8 mouse cellular contexts compared by ENCODE assay signal in the genomic region with DNA sequence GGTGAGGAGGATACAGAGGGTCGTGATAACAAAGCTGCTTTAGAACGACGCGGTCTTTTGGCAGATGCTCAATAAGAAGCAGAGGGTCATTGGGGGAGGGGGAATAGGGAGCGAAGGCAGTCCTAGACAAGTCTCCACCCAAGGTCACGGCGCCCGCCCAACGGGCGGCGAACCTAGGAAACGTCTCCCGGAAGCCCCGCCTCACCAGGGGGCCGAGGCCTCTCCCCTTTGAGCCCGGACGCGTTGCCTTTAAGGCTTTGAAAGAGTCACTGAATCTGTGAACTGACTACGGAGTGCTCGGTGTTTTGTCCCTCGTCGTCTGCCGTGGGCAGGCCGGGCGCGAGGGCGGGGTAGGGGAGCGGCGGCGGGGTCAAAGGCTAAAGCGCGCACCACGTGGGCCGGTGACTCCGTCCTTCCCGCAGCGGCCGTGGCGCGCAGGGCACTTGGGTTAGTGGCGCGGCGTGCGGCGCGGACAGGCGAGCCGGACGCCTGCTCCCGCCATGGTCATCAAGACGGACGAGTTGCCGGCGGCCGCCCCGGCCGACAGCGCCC. TPM values are rescaled to one million over a fixed set of nuclear protein-coding genes. Genes with fewer than 3 reads are reported as not detected.
DNase-seq lines count a peak whose midpoint lies in the region; ATAC-seq lines count a peak whose summit lies in the region.

Cluh (plus strand) TSS at position 401 of the 552 bp plus-strand sequence.

- H3K9me3 ChIP-seq in heart, embryonic 14.5 days (ENCODE audit: control insufficient read depth, low read length), result no peaks in the 10 kb centered on the region
- H3K9me3 ChIP-seq in liver, embryonic 13.5 days (replicated peaks), result no peaks in the 10 kb centered on the region
- H3K9me3 ChIP-seq in stomach, embryonic 16.5 days (replicated peaks; ENCODE audit: control insufficient read depth, low read length), result no peaks in the 10 kb centered on the region

- peak within 1 kb of the TSS; percentile 85 to 91 for H3K27ac ChIP-seq in heart, embryonic 14.5 days (replicated peaks in 1 of 2; ENCODE audit: control insufficient read depth in 1 of 2, insufficient read depth in 1 of 2, low read depth in 2 of 2, low read length in 2 of 2)
- peak within 1 kb of the TSS; percentile 86 for H3K27ac ChIP-seq in liver, embryonic 13.5 days
- peak within 1 kb of the TSS; percentile 90 for H3K27ac ChIP-seq in stomach, embryonic 16.5 days (ENCODE audit: low read length)

- peak; percentile 97 for ATAC-seq in CD4-positive, CD25-positive, alpha-beta regulatory T cell, adult 4 months
- ATAC-seq in heart, embryonic 14.5 days (ENCODE audit: insufficient number of reproducible peaks, insufficient read depth, low FRiP score, low read depth), result peak; percentile 86
- ATAC-seq in liver, embryonic 13.5 days (ENCODE audit: low read depth), result peak; percentile 88
- ATAC-seq in stomach, embryonic 16.5 days (ENCODE audit: insufficient read depth, low FRiP score), result peak; percentile 93

- H3K4me2 ChIP-seq in heart, embryonic 14.5 days (ENCODE audit: low read length), result peak within 1 kb of the TSS; percentile 79
- H3K4me2 ChIP-seq in liver, embryonic 13.5 days, result peak within 1 kb of the TSS; percentile 97
- H3K4me2 ChIP-seq in stomach, embryonic 16.5 days (ENCODE audit: low read depth, low read length), result peak within 1 kb of the TSS; percentile 88

- under 1% methylated on average over 57 of the region's 58 CpGs for WGBS in heart, embryonic 14.5 days
- 0% methylated on average over 58 of the region's 58 CpGs for WGBS in liver, embryonic 13.5 days (ENCODE audit: insufficient replicate concordance)
- under 1% methylated on average over 58 of the region's 58 CpGs for WGBS in stomach, embryonic 16.5 days

- peak within 1 kb of the TSS; percentile 98 for H3K9ac ChIP-seq in heart, embryonic 14.5 days (ENCODE audit: low read length)
- H3K9ac ChIP-seq in liver, embryonic 13.5 days, result peak within 1 kb of the TSS; percentile 88
- peak within 1 kb of the TSS; percentile 92 for H3K9ac ChIP-seq in stomach, embryonic 16.5 days (ENCODE audit: low read length)

- peak within 1 kb of the TSS; percentile 75 to 96 for H3K4me3 ChIP-seq in heart, embryonic 14.5 days (ENCODE audit: control insufficient read depth in 1 of 2, insufficient read depth in 1 of 2, low read depth in 1 of 2, low read length in 2 of 2)
- peak within 1 kb of the TSS; percentile 92 for H3K4me3 ChIP-seq in liver, embryonic 13.5 days (replicated peaks)
- H3K4me3 ChIP-seq in stomach, embryonic 16.5 days (replicated peaks; ENCODE audit: low read length), result peak within 1 kb of the TSS; percentile 97

- H3K4me1 ChIP-seq in heart, embryonic 14.5 days (ENCODE audit: control insufficient read depth in 2 of 2, insufficient read depth in 2 of 2, low read length in 2 of 2), result peaks cover 26 to 39% of the 10 kb centered on the region in 2 experiments
- H3K4me1 ChIP-seq in liver, embryonic 13.5 days (replicated peaks), result peaks cover 57% of the 10 kb centered on the region
- peaks cover 33% of the 10 kb centered on the region for H3K4me1 ChIP-seq in stomach, embryonic 16.5 days (ENCODE audit: control insufficient read depth, insufficient read depth, low read length)

- DNase-seq in c-Kit-negative CD71-positive TER-119-positive erythroid progenitor cells, embryonic 14.5 days (ENCODE audit: low read depth, low spot score), result peak; percentile 74
- peak; percentile 84 for DNase-seq in fibroblast of lung, adult 2 months (ENCODE audit: low read depth)
- peak; percentile 98 for DNase-seq in kidney, postnatal 14 days
- DNase-seq in liver, embryonic 13.5 days, result peak; percentile 95
- peak; percentile 95 for DNase-seq in neural tube, embryonic 10.5 days (ENCODE audit: extremely low spot score, low spot score)

- no peaks in the 10 kb centered on the region for H3K27me3 ChIP-seq in heart, embryonic 14.5 days (ENCODE audit: control insufficient read depth, insufficient read depth, low read length)
- H3K27me3 ChIP-seq in liver, embryonic 13.5 days, result no peaks in the 10 kb centered on the region
- no peaks in the 10 kb centered on the region for H3K27me3 ChIP-seq in stomach, embryonic 16.5 days (ENCODE audit: control insufficient read depth, insufficient read depth, low read length)

- H3K36me3 ChIP-seq in heart, embryonic 14.5 days (ENCODE audit: control insufficient read depth, insufficient read depth, low read length), result peaks cover 4% of the 10 kb centered on the region; the same call in 1 of the 2 replicates
- H3K36me3 ChIP-seq in liver, embryonic 13.5 days, result peaks cover 28% of the 10 kb centered on the region
- H3K36me3 ChIP-seq in stomach, embryonic 16.5 days (ENCODE audit: control insufficient read depth, insufficient read depth, low read length), result no peaks in the 10 kb centered on the region

RNA-seq across cellular contexts. Expression of gene Cluh, which starts in this region (rescaled TPM):
- polyA plus RNA-seq in CD4-positive, CD25-positive, alpha-beta regulatory T cell, adult 4 months (2017; shearing (Covaris generic)), result 10 to 100 TPM in 1 of 2 experiments, 1 to 10 TPM in 1; 7.8 to 12.2 TPM
- polyA plus RNA-seq in heart, embryonic 14.5 days (2014; fragmentation: Nextera tagmentation; extraction: Ambion mirVana), result 39.7 and 43.1 TPM in 2 replicates
- polyA plus RNA-seq in liver, embryonic 13.5 days (2015; fragmentation: Nextera tagmentation; extraction: Ambion mirVana), result 24.6 and 32.2 TPM in 2 replicates
- 41.3 and 42.5 TPM in 2 replicates for polyA plus RNA-seq in stomach, embryonic 16.5 days (2015; fragmentation: Nextera tagmentation; extraction: Ambion mirVana)

Comparison
In these comparisons a context has a peak if more than half of its experiments do, and no peak if none do; other contexts are left out.
1. Peak in every context shown above with its lines: DNase-seq, ATAC-seq, H3K4me3 ChIP-seq and H3K27ac ChIP-seq.